ENCODE assay signal across 8 mouse cellular contexts in the genomic region with DNA sequence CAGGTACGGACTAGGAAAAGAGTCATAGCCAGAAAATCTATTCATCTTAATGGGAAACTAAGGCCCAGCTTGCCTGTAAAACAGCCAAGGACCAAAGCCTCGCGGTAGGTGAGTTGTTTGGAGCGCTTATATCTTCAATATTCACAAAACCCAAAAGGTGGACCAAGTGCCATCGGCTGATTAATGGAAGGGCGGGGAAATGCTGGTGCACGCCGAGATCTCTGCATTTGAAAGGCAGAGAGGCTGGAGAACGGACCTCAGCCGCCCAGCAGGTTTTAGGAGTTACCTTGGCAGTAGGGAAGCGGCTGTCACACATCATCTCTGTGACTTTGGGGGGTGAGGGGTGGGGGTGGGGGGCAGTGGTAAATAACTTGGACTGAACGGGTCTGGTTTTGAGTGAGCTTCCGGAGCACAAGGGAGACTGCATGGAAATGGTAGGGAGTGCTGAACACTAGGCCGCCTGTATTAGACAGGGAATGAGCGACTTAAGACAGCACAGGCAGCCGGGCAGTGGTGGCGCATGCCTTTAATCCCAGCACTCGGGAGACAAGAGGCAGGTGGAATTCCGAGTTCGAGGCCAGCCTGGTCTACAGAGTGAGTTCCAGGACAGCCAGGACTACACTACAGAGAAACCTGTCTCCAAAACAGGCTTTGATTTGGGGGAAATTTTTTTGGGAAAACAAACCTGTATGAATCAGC. TPM values are rescaled to one million over a fixed set of nuclear protein-coding genes. Genes with fewer than 3 reads are reported as not detected.
DNase-seq lines count a peak whose midpoint lies in the region; ATAC-seq and TF ChIP-seq lines count a peak whose summit lies in the region.

No protein-coding gene starts in this region.

- peak overlapping the region; percentile 90 for H3K4me2 ChIP-seq in hindbrain, embryonic 12.5 days (replicated peaks)
- H3K4me2 ChIP-seq in midbrain, embryonic 14.5 days (ENCODE audit: low read length) = peak overlapping the region; percentile 75

- peaks cover 4% of the 10 kb centered on the region for H3K4me1 ChIP-seq in bone marrow, adult 2 months (ENCODE audit: control insufficient read depth, insufficient read depth, low read length)
- peaks cover 19% of the 10 kb centered on the region for H3K4me1 ChIP-seq in hindbrain, embryonic 12.5 days
- H3K4me1 ChIP-seq in midbrain, embryonic 14.5 days (ENCODE audit: control insufficient read depth, insufficient read depth, low read length) = peaks cover 13% of the 10 kb centered on the region

- H3K27ac ChIP-seq in bone marrow, adult 2 months (ENCODE audit: control insufficient read depth, insufficient read depth, low read depth, low read length, poor library complexity) = peak overlapping the region; percentile 72
- peak overlapping the region; percentile 60; the same call in 1 of the 2 replicates for H3K27ac ChIP-seq in hindbrain, embryonic 12.5 days
- H3K27ac ChIP-seq in midbrain, embryonic 14.5 days (replicated peaks; ENCODE audit: low read depth, low read length) = no peak overlapping the region

- no peaks in the 10 kb centered on the region for H3K27me3 ChIP-seq in hindbrain, embryonic 12.5 days
- no peaks in the 10 kb centered on the region for H3K27me3 ChIP-seq in midbrain, embryonic 14.5 days (ENCODE audit: control insufficient read depth, insufficient read depth, low read length)

- peak overlapping the region; percentile 74 for H3K9ac ChIP-seq in hindbrain, embryonic 12.5 days
- peak overlapping the region; percentile 69 for H3K9ac ChIP-seq in midbrain, embryonic 14.5 days (replicated peaks; ENCODE audit: low read length)

- TF ChIP-seq POLR2A in bone marrow, adult 2 months (IDR thresholded peaks at IDR 0.05; ENCODE audit: borderline replicate concordance, control insufficient read depth, low read depth, low read length) = no peak

- peaks cover 39% of the 10 kb centered on the region for H3K36me3 ChIP-seq in hindbrain, embryonic 12.5 days
- peaks cover 41% of the 10 kb centered on the region for H3K36me3 ChIP-seq in midbrain, embryonic 14.5 days (ENCODE audit: control insufficient read depth, insufficient read depth, low read length)

- H3K4me3 ChIP-seq in bone marrow, adult 2 months (replicated peaks; ENCODE audit: control insufficient read depth, low read depth, low read length) = peak overlapping the region; percentile 82
- peak overlapping the region; percentile 64 for H3K4me3 ChIP-seq in hindbrain, embryonic 12.5 days
- H3K4me3 ChIP-seq in midbrain, embryonic 14.5 days (replicated peaks; ENCODE audit: low read depth, low read length) = peak overlapping the region; percentile 73

- DNase-seq in kidney, postnatal 4 days = peak; percentile 24 to 35
- no peak for DNase-seq in kidney, adult 18-20 months
- no peak for DNase-seq in midbrain, embryonic 14.5 days
- no peak for DNase-seq in gastrocnemius, postnatal 14 days
- DNase-seq in layer of hippocampus, adult 8-10 months (ENCODE audit: low spot score in 2 of 2) = no peak
- DNase-seq in layer of hippocampus, adult 18-20 months (ENCODE audit: low spot score in 2 of 2) = no peak

- 3% methylated on average over 20 of the region's 20 CpGs for WGBS in bone marrow, adult 2 months
- WGBS in hindbrain, embryonic 12.5 days = 9% methylated on average over 20 of the region's 20 CpGs
- 7% methylated on average over 20 of the region's 20 CpGs for WGBS in midbrain, embryonic 14.5 days

- intact Hi-C loops in gastrocnemius, postnatal 14 days (cut with DNase I; ENCODE audit: low total_unique reads) = no loop called here

- TF ChIP-seq CTCF in bone marrow, adult 2 months (IDR thresholded peaks at IDR 0.05; ENCODE audit: control insufficient read depth, insufficient read depth, low read length) = no peak

- no peaks in the 10 kb centered on the region for H3K9me3 ChIP-seq in hindbrain, embryonic 12.5 days (replicated peaks)
- H3K9me3 ChIP-seq in midbrain, embryonic 14.5 days (ENCODE audit: control insufficient read depth, low read length) = no peaks in the 10 kb centered on the region

- ATAC-seq in hindbrain, embryonic 12.5 days (ENCODE audit: low FRiP score) = no peak
- no peak for ATAC-seq in midbrain, embryonic 14.5 days (ENCODE audit: low FRiP score, low TSS enrichment)

RNA-seq across cellular contexts. Expression of a gene that starts 0.5 kb away (rescaled TPM):
- 8.8 and 14.2 TPM in 2 replicates for polyA plus RNA-seq in bone marrow, adult 2 months (2011; ENCODE audit: insufficient read depth, insufficient read length, low replicate concordance, missing spikeins)
- polyA plus RNA-seq in hindbrain, embryonic 12.5 days (2016; fragmentation: Nextera tagmentation; extraction: Ambion mirVana) = 23.0 and 23.3 TPM in 2 replicates
- polyA plus RNA-seq in midbrain, embryonic 14.5 days (2014; fragmentation: Nextera tagmentation; extraction: Ambion mirVana) = 16.8 and 20.0 TPM in 2 replicates
- 1 to 10 TPM; 4.4 to 5.1 TPM for total RNA-seq in gastrocnemius, postnatal 14 days (2021)
- 10 to 100 TPM in 1 of 4 experiments, 1 to 10 TPM in 3; 8.7 to 10.8 (median 9.6) TPM for total RNA-seq in layer of hippocampus, adult 8-10 months (2022)
- 10 to 100 TPM; 11.0 to 11.4 TPM for total RNA-seq in layer of hippocampus, adult 18-20 months (2021)

RNA-seq across cellular contexts. Expression of a gene that starts 0.6 kb away (rescaled TPM):
- 41.9 and 61.5 TPM in 2 replicates for polyA plus RNA-seq in bone marrow, adult 2 months (2011; ENCODE audit: insufficient read depth, insufficient read length, low replicate concordance, missing spikeins)
- polyA plus RNA-seq in hindbrain, embryonic 12.5 days (2016; fragmentation: Nextera tagmentation; extraction: Ambion mirVana) = 34.5 and 36.6 TPM in 2 replicates
- 22.7 and 24.5 TPM in 2 replicates for polyA plus RNA-seq in midbrain, embryonic 14.5 days (2014; fragmentation: Nextera tagmentation; extraction: Ambion mirVana)
- total RNA-seq in gastrocnemius, postnatal 14 days (2021) = 1 to 10 TPM; 4.0 to 4.3 TPM
- 10 to 100 TPM; 12.4 to 17.7 (median 16.1) TPM for total RNA-seq in layer of hippocampus, adult 8-10 months (2022)
- total RNA-seq in layer of hippocampus, adult 18-20 months (2021) = 10 to 100 TPM; 14.6 to 14.9 TPM

RNA-seq across cellular contexts. Expression of a gene that starts 20.0 kb away (rescaled TPM):
- 54.8 and 82.1 TPM in 2 replicates for polyA plus RNA-seq in bone marrow, adult 2 months (2011; ENCODE audit: insufficient read depth, insufficient read length, low replicate concordance, missing spikeins)
- 187 and 217 TPM in 2 replicates for polyA plus RNA-seq in hindbrain, embryonic 12.5 days (2016; fragmentation: Nextera tagmentation; extraction: Ambion mirVana)
- 233 and 265 TPM in 2 replicates for polyA plus RNA-seq in midbrain, embryonic 14.5 days (2014; fragmentation: Nextera tagmentation; extraction: Ambion mirVana)
- 10 to 100 TPM; 52.9 to 66.0 TPM for total RNA-seq in gastrocnemius, postnatal 14 days (2021)
- 10 to 100 TPM; 63.7 to 80.3 (median 70.5) TPM for total RNA-seq in layer of hippocampus, adult 8-10 months (2022)
- 10 to 100 TPM; 77.4 to 79.3 TPM for total RNA-seq in layer of hippocampus, adult 18-20 months (2021)

RNA-seq across cellular contexts. Expression of a gene that starts 34.1 kb away (rescaled TPM):
- polyA plus RNA-seq in bone marrow, adult 2 months (2011; ENCODE audit: insufficient read depth, insufficient read length, low replicate concordance, missing spikeins) = 13.1 and 33.3 TPM in 2 replicates
- 19.0 and 21.3 TPM in 2 replicates for polyA plus RNA-seq in hindbrain, embryonic 12.5 days (2016; fragmentation: Nextera tagmentation; extraction: Ambion mirVana)
- polyA plus RNA-seq in midbrain, embryonic 14.5 days (2014; fragmentation: Nextera tagmentation; extraction: Ambion mirVana) = 38.2 and 46.8 TPM in 2 replicates
- total RNA-seq in gastrocnemius, postnatal 14 days (2021) = 1 to 10 TPM; 2.7 to 3.2 TPM
- total RNA-seq in layer of hippocampus, adult 8-10 months (2022) = 100 to 1,000 TPM; 106 to 122 (median 118) TPM
- total RNA-seq in layer of hippocampus, adult 18-20 months (2021) = 100 to 1,000 TPM; 121 to 132 TPM

RNA-seq across cellular contexts. Expression of a gene that starts 52.7 kb away (rescaled TPM):
- 16.7 and 31.3 TPM in 2 replicates for polyA plus RNA-seq in bone marrow, adult 2 months (2011; ENCODE audit: insufficient read depth, insufficient read length, low replicate concordance, missing spikeins)
- polyA plus RNA-seq in hindbrain, embryonic 12.5 days (2016; fragmentation: Nextera tagmentation; extraction: Ambion mirVana) = 12.5 and 13.1 TPM in 2 replicates
- polyA plus RNA-seq in midbrain, embryonic 14.5 days (2014; fragmentation: Nextera tagmentation; extraction: Ambion mirVana) = 16.9 and 17.1 TPM in 2 replicates
- 10 to 100 TPM; 14.6 to 15.3 TPM for total RNA-seq in gastrocnemius, postnatal 14 days (2021)
- 10 to 100 TPM in 1 of 4 experiments, 1 to 10 TPM in 3; 3.9 to 11.5 (median 7.7) TPM for total RNA-seq in layer of hippocampus, adult 8-10 months (2022)
- 1 to 10 TPM; 3.3 to 3.8 TPM for total RNA-seq in layer of hippocampus, adult 18-20 months (2021)

Comparison
In these comparisons a context has a peak if more than half of its experiments do, and no peak if none do; other contexts are left out.
1. DNase-seq: peak in kidney, postnatal 4 days (2 of 2); none in kidney, adult 18-20 months (single experiment), midbrain, embryonic 14.5 days (single experiment), gastrocnemius, postnatal 14 days (single experiment), layer of hippocampus, adult 8-10 months (0 of 2) and layer of hippocampus, adult 18-20 months (0 of 2).
2. Peak in every context shown above with its lines, with median percentiles within 50 percentile points of each other: H3K4me3 ChIP-seq.